Mouse (Mus musculus): ENCODE results near the gene Tmem169.
"Not testable (repeated sequence)": the region's sequence is repeated elsewhere in the genome, so short reads cannot be mapped to it uniquely, and the experiment has no call there.

Gene Tmem169

GRCm38 (mm10) chr1:72283992-72284485, at the start of gene Tmem169, which contains the start of gene Pecr:
TSS of gene Tmem169 (plus strand) at chr1:72284369.
TSS of gene Pecr (minus strand) at chr1:72284314.
- DNase-seq (ENCODE audit: low spot score): peak; percentile 91

- DNase-seq (ENCODE audit: low spot score): peak; percentile 47
These were observed 47.7 kb upstream of the Tmem169 start for GRCm38 (mm10) chr1:72236363-72237006.

- peak; percentile 61 for DNase-seq (ENCODE audit: low spot score)
These were observed 47.0 kb upstream of the Tmem169 start for GRCm38 (mm10) chr1:72237007-72237775.

GRCm38 (mm10) chr1:72238016-72238580, 46.1 kb upstream of the Tmem169 start:
- no peak for DNase-seq (ENCODE audit: low spot score)

GRCm38 (mm10) chr1:72239113-72239512, 45.1 kb upstream of the Tmem169 start:
- not testable (repeated sequence) for DNase-seq (ENCODE audit: low spot score)

GRCm38 (mm10) chr1:72242581-72243143, 41.5 kb upstream of the Tmem169 start:
- no peak for DNase-seq (ENCODE audit: low spot score)

- peak; percentile 95 for DNase-seq (ENCODE audit: low spot score)
These were observed 40.4 kb upstream of the Tmem169 start for GRCm38 (mm10) chr1:72243656-72244316.

GRCm38 (mm10) chr1:72244317-72245036, 39.7 kb upstream of the Tmem169 start:
- no peak for DNase-seq (ENCODE audit: low spot score)

GRCm38 (mm10) chr1:72248226-72248737, 35.9 kb upstream of the Tmem169 start:
- DNase-seq (ENCODE audit: low spot score): not testable (repeated sequence)

GRCm38 (mm10) chr1:72251806-72252205, 32.4 kb upstream of the Tmem169 start:
- no peak for DNase-seq (ENCODE audit: low spot score)

GRCm38 (mm10) chr1:72253881-72254491, 30.2 kb upstream of the Tmem169 start:
- no peak for DNase-seq (ENCODE audit: low spot score)

- peak; percentile 80 for DNase-seq (ENCODE audit: low spot score)
These were observed 29.6 kb upstream of the Tmem169 start for GRCm38 (mm10) chr1:72254545-72255061.

- peak; percentile 59 for DNase-seq (ENCODE audit: low spot score)
These were observed 28.9 kb upstream of the Tmem169 start for GRCm38 (mm10) chr1:72255062-72255853.

GRCm38 (mm10) chr1:72255854-72256175, 28.4 kb upstream of the Tmem169 start:
- no peak for DNase-seq (ENCODE audit: low spot score)

GRCm38 (mm10) chr1:72256381-72257256, 27.6 kb upstream of the Tmem169 start:
- DNase-seq (ENCODE audit: low spot score): no peak

GRCm38 (mm10) chr1:72263099-72263498, 21.1 kb upstream of the Tmem169 start:
- no peak for DNase-seq (ENCODE audit: low spot score)

GRCm38 (mm10) chr1:72278085-72278484, 6.1 kb upstream of the Tmem169 start:
- DNase-seq (ENCODE audit: low spot score): no peak

- DNase-seq (ENCODE audit: low spot score): no peak
These were observed 1.6 kb upstream of the Tmem169 start for GRCm38 (mm10) chr1:72282604-72283003.

GRCm38 (mm10) chr1:72284539-72284938, 370 bp downstream of the Tmem169 start:
- no peak for DNase-seq (ENCODE audit: low spot score)
